Mouse (Mus musculus) liver, adult 2 months (tissue): ENCODE data around the gene Syt12.

Experiments used
- CTCF ChIP-seq: fragments of 200-500 bp; IDR thresholded peaks from 2 replicates; pipeline ENCODE4 v1.5.1; 2011; ENCODE audit warnings: low read depth, low read length, control low read depth
- POLR2A ChIP-seq: fragments of 200-500 bp; IDR thresholded peaks from 2 replicates; pipeline ENCODE4 v1.6.1; 2011; ENCODE audit warnings: low read length, control low read depth; ENCODE audit not compliant: insufficient read depth; ENCODE audit errors: extremely low read depth

- TF ChIP-seq POLR2A (no peak), CTCF (no peak)
Measured at GRCm38 (mm10) chr19:4430091-4430620, 47.1 kb downstream of the Syt12 start.
